Mouse (Mus musculus) cortical plate, adult 2 months (tissue): ENCODE measurements around the gene Mrpl50. TPM values are rescaled to one million over a fixed set of nuclear protein-coding genes. Genes with fewer than 3 reads are reported as not detected.

Source experiments
- H3K27ac ChIP-seq: fragments of 200-500 bp; 2 replicates; pipeline ENCODE4 v1.5.1; 2012; ENCODE audit warnings: low read length, control low read depth, inconsistent platforms; ENCODE audit not compliant: insufficient read depth
- H3K4me1 ChIP-seq: fragments of 200-500 bp; 2 replicates; pipeline ENCODE4 v1.6.1; 2011; ENCODE audit warnings: low read length; ENCODE audit not compliant: control insufficient read depth, insufficient read depth
- H3K4me3 ChIP-seq: fragments of 200-500 bp; 2 replicates; pipeline ENCODE4 v1.5.1; 2011; ENCODE audit warnings: mild to moderate bottlenecking, low read length, control low read depth; ENCODE audit not compliant: insufficient read depth
- CTCF ChIP-seq: fragments of 200-500 bp; IDR thresholded peaks from 2 replicates; pipeline ENCODE4 v1.5.1; 2011; ENCODE audit warnings: mild to moderate bottlenecking, control low read depth, low read length; ENCODE audit not compliant: insufficient read depth; ENCODE audit errors: extremely low read depth
- POLR2A ChIP-seq: fragments of 200-500 bp; IDR thresholded peaks from 2 replicates; pipeline ENCODE4 v1.6.1; 2011; ENCODE audit warnings: mild to moderate bottlenecking, low read length, control low read depth; ENCODE audit not compliant: insufficient read depth; ENCODE audit errors: extremely low read depth
- polyA plus RNA-seq: library from polyadenylated mRNA; depleted of rRNA; stranded (reverse); fragments of >200 nt; gene quantifications from 2 replicates; pipeline ENCODE4 v1.2.3, GENCODE M21; 2012; rRNA removed

The Mrpl50 gene
- polyA plus RNA-seq, 1 experiment = 17.3 TPM

- TF ChIP-seq POLR2A (no peak), CTCF (no peak)
- no peaks in the 10 kb centered on the region for H3K4me1 ChIP-seq
- H3K27ac ChIP-seq = no peak overlapping the region
- H3K4me3 ChIP-seq = no peak overlapping the region
Observed at GRCm38 (mm10) chr4:49474583-49474982, 46.3 kb downstream of the Mrpl50 start.

GRCm38 (mm10) chr4:49473435-49474100 lies 47.3 kb downstream of the Mrpl50 start, which contains the start of gene Acnat1:
Acnat1 (minus strand) TSS chr4:49473912.
- Histone ChIP-seq H3K27ac (no peak within 1 kb of the TSS), H3K4me1 (no peaks in the 10 kb centered on the region), H3K4me3 (no peak within 1 kb of the TSS)
- no peak for TF ChIP-seq POLR2A
- no peak for TF ChIP-seq CTCF

GRCm38 (mm10) chr4:49469435-49470151 lies 51.3 kb downstream of the Mrpl50 start:
- no peak for TF ChIP-seq CTCF
- no peak for TF ChIP-seq POLR2A
- Histone ChIP-seq H3K4me3 (no peak overlapping the region), H3K4me1 (no peaks in the 10 kb centered on the region), H3K27ac (no peak overlapping the region)

GRCm38 (mm10) chr4:49467360-49467759 lies 53.5 kb downstream of the Mrpl50 start:
- Histone ChIP-seq H3K27ac (no peak overlapping the region), H3K4me1 (no peaks in the 10 kb centered on the region), H3K4me3 (no peak overlapping the region)
- TF ChIP-seq CTCF (no peak), POLR2A (no peak)

Other genes starting within 250 kb of the Mrpl50 start
- gene Acnat2, start 112.9 kb downstream of the Mrpl50 start, polyA plus RNA-seq = not detected in 2 replicates
- gene Acnat1, start 47.2 kb downstream of the Mrpl50 start, polyA plus RNA-seq = 0.06 and 0.15 TPM in 2 replicates
- gene Baat, start 14.5 kb downstream of the Mrpl50 start, polyA plus RNA-seq = 0.13 and 0.23 TPM in 2 replicates
- gene Zfp189, start 83 bp upstream of the Mrpl50 start, polyA plus RNA-seq = 3.3 and 4.1 TPM in 2 replicates
- gene Aldob, start 28.5 kb upstream of the Mrpl50 start, polyA plus RNA-seq = 4.3 and 5.7 TPM in 2 replicates
- gene Tmem246, start 76.8 kb upstream of the Mrpl50 start, polyA plus RNA-seq = 76.4 and 78.4 TPM in 2 replicates
- 67.1 and 67.7 TPM in 2 replicates for gene Rnf20, start 110.9 kb upstream of the Mrpl50 start, polyA plus RNA-seq
- 0.26 and 0.33 TPM in 2 replicates for gene Ppp3r2, start 160.9 kb upstream of the Mrpl50 start, polyA plus RNA-seq